Mouse (Mus musculus) embryo, embryonic 10.5 days (tissue): ENCODE results near the gene Lrch2.
"Not testable (repeated sequence)": the region's sequence is repeated elsewhere in the genome, so short reads cannot be mapped to it uniquely, and the experiment has no call there.

ENCODE experiments used
- DNase-seq: peaks from one replicate; pipeline ENCODE4 v3.0.0-alpha.2; 2015; ENCODE audit warnings: low spot score

Gene Lrch2

GRCm38 (mm10) chrX:147553421-147554201 lies at the start of gene Lrch2:
Gene Lrch2 (minus strand): TSS chrX:147554081.
- DNase-seq = peak; percentile 75

GRCm38 (mm10) chrX:147540934-147541870 lies 12.7 kb downstream of the Lrch2 start:
- no peak for DNase-seq

- DNase-seq = no peak
These were observed 15.5 kb downstream of the Lrch2 start for GRCm38 (mm10) chrX:147538377-147538776.

GRCm38 (mm10) chrX:147537117-147537516 lies 16.8 kb downstream of the Lrch2 start:
- not testable (repeated sequence) for DNase-seq

GRCm38 (mm10) chrX:147535616-147536015 lies 18.3 kb downstream of the Lrch2 start:
- DNase-seq = no peak

GRCm38 (mm10) chrX:147531675-147532074 lies 22.2 kb downstream of the Lrch2 start:
- DNase-seq = no peak

GRCm38 (mm10) chrX:147527646-147528172 lies 26.2 kb downstream of the Lrch2 start:
- DNase-seq = no peak

- DNase-seq = no peak
These were observed 64.3 kb downstream of the Lrch2 start for GRCm38 (mm10) chrX:147489551-147489950.

- not testable (repeated sequence) for DNase-seq
These were observed 100.3 kb downstream of the Lrch2 start, which contains the start of gene Vmn1r239-ps for GRCm38 (mm10) chrX:147453610-147454009. Gene Vmn1r239-ps (minus strand): TSS chrX:147453710.

- DNase-seq = no peak
These were observed 110.5 kb downstream of the Lrch2 start for GRCm38 (mm10) chrX:147443386-147443785.

GRCm38 (mm10) chrX:147435400-147435799 lies 118.5 kb downstream of the Lrch2 start:
- DNase-seq = no peak

GRCm38 (mm10) chrX:147429753-147430152 lies 124.1 kb downstream of the Lrch2 start:
- DNase-seq = no peak

GRCm38 (mm10) chrX:147429129-147429528 lies 124.8 kb downstream of the Lrch2 start, which contains the start of gene Il13ra2:
Gene Il13ra2 (minus strand): TSS chrX:147429192.
- DNase-seq = no peak
